Mouse (Mus musculus): Measurements from ENCODE around the gene Slc23a4.

DNA sequence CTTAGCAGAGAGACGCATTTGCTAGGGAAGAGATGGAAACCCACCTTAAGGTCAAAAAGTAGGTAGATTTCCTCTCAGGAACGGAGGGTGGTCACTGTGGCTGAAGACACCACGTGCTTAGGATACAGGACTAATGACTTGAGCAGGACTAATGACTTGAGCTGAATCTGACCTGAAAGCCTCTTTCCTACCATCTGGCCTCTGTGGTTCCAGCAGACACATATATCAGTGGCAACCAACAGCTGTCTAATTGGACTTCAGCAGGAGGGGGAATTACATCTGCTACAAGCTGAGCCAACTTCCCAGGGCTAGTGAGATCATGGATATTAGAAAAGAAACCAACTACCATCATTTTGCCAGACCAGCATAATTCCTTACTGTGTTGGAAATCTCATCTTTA, 8.9 kb downstream of the Slc23a4 start:
- no peak for TF ChIP-seq CTCF (IDR thresholded peaks at IDR 0.05)
- no peak for TF ChIP-seq POLR2A (IDR thresholded peaks at IDR 0.05; ENCODE audit: insufficient read depth, low read depth, low read length)
